13 mouse cellular contexts compared by ENCODE assay signal in the genomic region with DNA sequence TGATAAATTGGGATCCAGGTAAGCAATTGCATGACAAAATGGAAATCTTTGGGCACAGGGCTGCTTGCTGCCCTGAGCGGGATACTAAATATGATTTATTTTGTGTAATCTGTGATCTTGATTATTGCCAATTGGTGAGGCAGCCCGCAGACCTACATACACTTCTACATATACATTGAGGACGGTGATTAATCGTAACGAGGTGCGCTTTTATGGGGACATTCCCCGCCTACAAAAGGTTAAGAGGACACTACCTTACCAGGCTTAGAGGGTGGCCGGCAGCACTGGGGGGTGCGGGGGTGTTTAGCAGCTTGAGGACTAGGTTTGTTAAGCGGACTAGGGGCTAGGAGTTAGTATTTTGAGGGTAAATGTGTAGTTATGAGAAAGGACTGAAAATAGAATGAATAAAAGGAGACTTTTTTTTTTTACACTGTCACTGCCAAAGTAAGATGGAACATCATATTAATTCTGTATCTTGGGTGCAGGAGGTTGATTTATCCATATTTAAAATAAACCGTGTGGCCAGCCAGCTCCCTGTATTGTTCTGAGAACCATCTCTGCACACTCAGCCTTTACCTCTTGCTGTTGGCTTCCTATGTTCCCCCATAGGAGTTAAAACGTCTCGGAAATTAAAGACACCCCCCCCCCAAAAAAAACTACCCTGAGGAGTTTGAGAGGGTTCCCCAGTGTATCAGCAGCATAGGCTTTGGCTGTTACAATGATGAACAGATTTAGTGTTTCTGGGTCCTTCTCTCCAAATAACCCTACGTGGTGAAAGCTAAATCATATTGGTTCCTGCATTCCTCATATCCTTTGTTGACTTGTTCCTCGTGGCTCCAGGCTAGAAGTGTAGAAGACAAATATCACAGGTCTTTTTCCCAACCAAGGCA. TPM values are rescaled to one million over a fixed set of nuclear protein-coding genes. Genes with fewer than 3 reads are reported as not detected.
DNase-seq lines count a peak whose midpoint lies in the region; ATAC-seq lines count a peak whose summit lies in the region.
"Had no signal": no experiment of that assay in that cellular context is flagged by ENCODE, and none has a peak within 500 bp of the region (broad histone marks: within the 10 kb centered on the region; RNA-seq: fewer than 3 reads in every experiment).

No protein-coding gene starts in this region.

- WGBS in heart, embryonic 14.5 days: 4% methylated on average over 15 of the region's 15 CpGs
- 2% methylated on average over 15 of the region's 15 CpGs for WGBS in hindbrain, embryonic 13.5 days
- WGBS in neural tube, embryonic 11.5 days: 4% methylated on average over 15 of the region's 15 CpGs

- ATAC-seq in heart, embryonic 14.5 days (ENCODE audit: insufficient number of reproducible peaks, insufficient read depth, low FRiP score, low read depth): no peak
- ATAC-seq in hindbrain, embryonic 13.5 days (ENCODE audit: low FRiP score): no peak
- ATAC-seq in neural tube, embryonic 11.5 days (ENCODE audit: insufficient read depth, low FRiP score, low TSS enrichment): no peak

- H3K4me1 ChIP-seq in heart, embryonic 14.5 days (ENCODE audit: control insufficient read depth in 2 of 2, insufficient read depth in 2 of 2, low read length in 2 of 2): peaks cover 0 to 11% of the 10 kb centered on the region in 2 experiments; a peak in 3 of 4 replicates
- peaks cover 39% of the 10 kb centered on the region for H3K4me1 ChIP-seq in hindbrain, embryonic 13.5 days (replicated peaks)
- peaks cover 76% of the 10 kb centered on the region for H3K4me1 ChIP-seq in neural tube, embryonic 11.5 days (ENCODE audit: control insufficient read depth, insufficient read depth, low read length)

- no peaks in the 10 kb centered on the region for H3K36me3 ChIP-seq in heart, embryonic 14.5 days (ENCODE audit: control insufficient read depth, insufficient read depth, low read length)
- H3K36me3 ChIP-seq in hindbrain, embryonic 13.5 days: 0 out of 2 replicates have a peak, but pooled peaks cover 3% of the 10 kb centered on the region
- H3K36me3 ChIP-seq in neural tube, embryonic 11.5 days (ENCODE audit: control insufficient read depth, insufficient read depth, low read length): no peaks in the 10 kb centered on the region

- H3K4me2 ChIP-seq in heart, embryonic 14.5 days (ENCODE audit: low read length): peak overlapping the region; percentile 42; the same call in 1 of the 2 replicates
- H3K4me2 ChIP-seq in hindbrain, embryonic 13.5 days: peak overlapping the region; percentile 83
- H3K4me2 ChIP-seq in neural tube, embryonic 11.5 days (ENCODE audit: low read depth): peak overlapping the region; percentile 91

- H3K27me3 ChIP-seq in heart, embryonic 14.5 days (ENCODE audit: control insufficient read depth, insufficient read depth, low read length): peaks cover 96% of the 10 kb centered on the region
- peaks cover 78% of the 10 kb centered on the region for H3K27me3 ChIP-seq in hindbrain, embryonic 13.5 days
- no peaks in the 10 kb centered on the region for H3K27me3 ChIP-seq in neural tube, embryonic 11.5 days (ENCODE audit: control insufficient read depth, insufficient read depth, low read length)

- H3K27ac ChIP-seq in heart, embryonic 14.5 days (replicated peaks in 1 of 2; ENCODE audit: control insufficient read depth in 1 of 2, insufficient read depth in 1 of 2, low read depth in 2 of 2, low read length in 2 of 2): no peak overlapping the region
- peak overlapping the region; percentile 99 for H3K27ac ChIP-seq in hindbrain, embryonic 13.5 days
- peak overlapping the region; percentile 99 for H3K27ac ChIP-seq in neural tube, embryonic 11.5 days (ENCODE audit: low read depth, low read length)

- DNase-seq in heart, postnatal 4 days: no peak
- peak; percentile 61 for DNase-seq in embryo, embryonic 10.5 days (ENCODE audit: low spot score)
- DNase-seq in neural tube, embryonic 11.5 days (ENCODE audit: low spot score): peak; percentile 33
- DNase-seq in cerebellum, postnatal 25 days: no peak
- DNase-seq in c-Kit-positive CD71-positive TER-119-positive erythroid progenitor cells, embryonic 14.5 days (ENCODE audit: low spot score): no peak
- DNase-seq in thymus, postnatal 36 days: no peak
- DNase-seq: lung, adult 2 months; right cerebral cortex, adult 18-20 months had no signal

- H3K4me3 ChIP-seq in heart, embryonic 14.5 days (ENCODE audit: control insufficient read depth in 1 of 2, insufficient read depth in 1 of 2, low read depth in 1 of 2, low read length in 2 of 2): no peak overlapping the region
- peak overlapping the region; percentile 51 for H3K4me3 ChIP-seq in hindbrain, embryonic 13.5 days
- H3K4me3 ChIP-seq in neural tube, embryonic 11.5 days (ENCODE audit: low read depth, low read length): peak overlapping the region; percentile 48

- H3K9me3 ChIP-seq in heart, embryonic 14.5 days (ENCODE audit: control insufficient read depth, low read length): no peaks in the 10 kb centered on the region
- no peaks in the 10 kb centered on the region for H3K9me3 ChIP-seq in hindbrain, embryonic 13.5 days
- no peaks in the 10 kb centered on the region for H3K9me3 ChIP-seq in neural tube, embryonic 11.5 days (ENCODE audit: control insufficient read depth, low read length)

- no peak overlapping the region; the same call in 1 of the 2 replicates for H3K9ac ChIP-seq in heart, embryonic 14.5 days (ENCODE audit: low read length)
- H3K9ac ChIP-seq in hindbrain, embryonic 13.5 days: peak overlapping the region; percentile 96
- H3K9ac ChIP-seq in neural tube, embryonic 11.5 days (ENCODE audit: low read length): peak overlapping the region; percentile 95

RNA-seq across cellular contexts. Expression of gene Gm28230, which starts 10.4 kb away (rescaled TPM):
- 0.05 TPM in 1 of 2 replicates, not detected in the other for polyA plus RNA-seq in heart, embryonic 14.5 days (2014; fragmentation: Nextera tagmentation; extraction: Ambion mirVana)
- not detected for total RNA-seq in heart, postnatal 4 days (2021)
- 1.3 and 1.5 TPM in 2 replicates for polyA plus RNA-seq in hindbrain, embryonic 13.5 days (2015; fragmentation: Nextera tagmentation; extraction: Ambion mirVana)
- polyA plus RNA-seq in neural tube, embryonic 11.5 days (2014; fragmentation: Nextera tagmentation; extraction: Ambion mirVana): 3.9 and 5.5 TPM in 2 replicates
- total RNA-seq: common myeloid progenitor, adult 5-6 weeks; hematopoietic stem cell, adult 5-6 weeks; left cerebral cortex, adult 18-20 months had no signal

RNA-seq across cellular contexts. Expression of gene Hoxd4, which starts 25.2 kb away (rescaled TPM):
- 0.34 TPM in 1 of 2 replicates, not detected in the other for polyA plus RNA-seq in heart, embryonic 14.5 days (2014; fragmentation: Nextera tagmentation; extraction: Ambion mirVana)
- total RNA-seq in heart, postnatal 4 days (2021): under 1 TPM; 0.45 TPM
- 4.1 and 4.2 TPM in 2 replicates for polyA plus RNA-seq in hindbrain, embryonic 13.5 days (2015; fragmentation: Nextera tagmentation; extraction: Ambion mirVana)
- 9.2 and 11.2 TPM in 2 replicates for polyA plus RNA-seq in neural tube, embryonic 11.5 days (2014; fragmentation: Nextera tagmentation; extraction: Ambion mirVana)
- total RNA-seq: common myeloid progenitor, adult 5-6 weeks; hematopoietic stem cell, adult 5-6 weeks; left cerebral cortex, adult 18-20 months had no signal

RNA-seq across cellular contexts. Expression of gene Hoxd3, which starts 25.2 kb away (rescaled TPM):
- 0.23 TPM in 1 of 2 replicates, not detected in the other for polyA plus RNA-seq in heart, embryonic 14.5 days (2014; fragmentation: Nextera tagmentation; extraction: Ambion mirVana)
- total RNA-seq in heart, postnatal 4 days (2021): under 1 TPM in 1 of 2 experiments, not detected in 1; 0.11 TPM
- polyA plus RNA-seq in hindbrain, embryonic 13.5 days (2015; fragmentation: Nextera tagmentation; extraction: Ambion mirVana): 76.0 and 82.5 TPM in 2 replicates
- 52.7 and 55.0 TPM in 2 replicates for polyA plus RNA-seq in neural tube, embryonic 11.5 days (2014; fragmentation: Nextera tagmentation; extraction: Ambion mirVana)
- total RNA-seq: common myeloid progenitor, adult 5-6 weeks; hematopoietic stem cell, adult 5-6 weeks; left cerebral cortex, adult 18-20 months had no signal

RNA-seq across cellular contexts. Expression of gene Hoxd1, which starts 25.8 kb away (rescaled TPM):
- not detected in 2 replicates for polyA plus RNA-seq in heart, embryonic 14.5 days (2014; fragmentation: Nextera tagmentation; extraction: Ambion mirVana)
- total RNA-seq in heart, postnatal 4 days (2021): not detected
- polyA plus RNA-seq in hindbrain, embryonic 13.5 days (2015; fragmentation: Nextera tagmentation; extraction: Ambion mirVana): 1.6 and 2.5 TPM in 2 replicates
- polyA plus RNA-seq in neural tube, embryonic 11.5 days (2014; fragmentation: Nextera tagmentation; extraction: Ambion mirVana): 9.0 and 9.8 TPM in 2 replicates
- total RNA-seq: common myeloid progenitor, adult 5-6 weeks; hematopoietic stem cell, adult 5-6 weeks; left cerebral cortex, adult 18-20 months had no signal
- polyA plus RNA-seq: lung, adult 2 months had no signal

RNA-seq across cellular contexts. Expression of gene Hoxd8, which starts 32.5 kb away (rescaled TPM):
- 0.36 and 0.61 TPM in 2 replicates for polyA plus RNA-seq in heart, embryonic 14.5 days (2014; fragmentation: Nextera tagmentation; extraction: Ambion mirVana)
- 1 to 10 TPM; 1.2 to 1.9 TPM for total RNA-seq in heart, postnatal 4 days (2021)
- polyA plus RNA-seq in hindbrain, embryonic 13.5 days (2015; fragmentation: Nextera tagmentation; extraction: Ambion mirVana): 0.79 and 1.5 TPM in 2 replicates
- 21.3 and 23.1 TPM in 2 replicates for polyA plus RNA-seq in neural tube, embryonic 11.5 days (2014; fragmentation: Nextera tagmentation; extraction: Ambion mirVana)
- total RNA-seq: common myeloid progenitor, adult 5-6 weeks; hematopoietic stem cell, adult 5-6 weeks; left cerebral cortex, adult 18-20 months had no signal

Comparison
In these comparisons a context has a peak if more than half of its experiments do, and no peak if none do; other contexts are left out.
1. H3K27ac ChIP-seq: peak in hindbrain, embryonic 13.5 days (single experiment) and neural tube, embryonic 11.5 days (single experiment); none in heart, embryonic 14.5 days (0 of 2).
2. H3K4me3 ChIP-seq: peak in hindbrain, embryonic 13.5 days (single experiment) and neural tube, embryonic 11.5 days (single experiment); none in heart, embryonic 14.5 days (0 of 2).
3. DNase-seq: peak in embryo, embryonic 10.5 days (single experiment) and neural tube, embryonic 11.5 days (single experiment); none in heart, postnatal 4 days (single experiment), cerebellum, postnatal 25 days (0 of 2), c-Kit-positive CD71-positive TER-119-positive erythroid progenitor cells, embryonic 14.5 days (single experiment) and thymus, postnatal 36 days (0 of 2).
4. RNA of gene Hoxd3, which starts 25.2 kb away (polyA plus RNA-seq): 76.0 to 82.5 TPM in hindbrain, embryonic 13.5 days and 52.7 to 55.0 TPM in neural tube, embryonic 11.5 days; 0.23 TPM in heart, embryonic 14.5 days; every median in the first group is over 10 times any median in the second.
5. Peak in every context shown above with its lines, with median percentiles within 50 percentile points of each other: H3K4me2 ChIP-seq.